ENCODE assay signal across 23 mouse cellular contexts in the genomic region with DNA sequence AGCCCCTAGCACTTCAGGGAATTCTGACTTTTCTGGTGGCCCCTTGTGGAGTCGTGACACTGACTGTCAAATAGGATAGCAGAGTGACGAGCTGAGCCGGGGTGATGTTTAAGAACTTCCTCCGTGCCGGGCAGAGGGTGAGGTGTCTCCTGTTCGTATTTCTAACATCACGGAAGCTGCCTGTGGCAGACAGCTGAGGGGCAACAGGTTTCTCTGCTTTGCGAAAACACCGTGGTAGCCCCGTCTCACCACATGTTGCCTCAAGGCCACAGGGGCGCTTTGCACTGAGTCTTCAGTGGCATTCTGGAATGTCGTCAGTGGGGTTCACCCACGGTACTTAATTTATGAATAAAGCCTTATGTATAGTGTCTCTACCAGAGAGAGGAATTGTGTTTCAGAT. TPM values are rescaled to one million over a fixed set of nuclear protein-coding genes. Genes with fewer than 3 reads are reported as not detected.
DNase-seq lines count a peak whose midpoint lies in the region; ATAC-seq and TF ChIP-seq lines count a peak whose summit lies in the region.
"Had no signal": no experiment of that assay in that cellular context is flagged by ENCODE, and none has a peak within 500 bp of the region (broad histone marks: within the 10 kb centered on the region; RNA-seq: fewer than 3 reads in every experiment).

No protein-coding gene starts in this region.

- peak; percentile 88 for DNase-seq in heart, adult 11 months
- no peak for DNase-seq in heart, postnatal 14 days
- DNase-seq in embryo, embryonic 10 days (ENCODE audit: low spot score): no peak
- DNase-seq: adrenal gland, postnatal 14 days; cerebellum, adult 11-12 months; cerebellum, adult 9-11 months; forebrain, postnatal 0 days; gastrocnemius, postnatal 10 days; kidney, adult 18-20 months; lung, adult 2 months; lung, postnatal 10 days; thymus, adult 2 months; thymus, postnatal 36 days had no signal

- H3K27ac ChIP-seq in liver, embryonic 15.5 days (replicated peaks): no peak overlapping the region
- no peak overlapping the region for H3K27ac ChIP-seq in liver, embryonic 12.5 days
- no peak overlapping the region for H3K27ac ChIP-seq in bone marrow macrophage, adult 2 months (ENCODE audit: insufficient read depth, low read depth, low read length)
- no peak overlapping the region for H3K27ac ChIP-seq in neural tube, embryonic 15.5 days (replicated peaks)
- H3K27ac ChIP-seq: forebrain, embryonic 12.5 days; layer of hippocampus, adult 2 months; left cerebral cortex, adult 2 months; limb, embryonic 15.5 days; midbrain, embryonic 10.5 days; midbrain, embryonic 15.5 days had no signal

- H3K36me3 ChIP-seq in liver, embryonic 15.5 days (replicated peaks): peaks cover 15% of the 10 kb centered on the region
- peaks cover 31% of the 10 kb centered on the region for H3K36me3 ChIP-seq in liver, embryonic 12.5 days
- H3K36me3 ChIP-seq in neural tube, embryonic 15.5 days: peaks cover 18% of the 10 kb centered on the region; the same call in 1 of the 2 replicates
- H3K36me3 ChIP-seq: midbrain, embryonic 15.5 days had no signal

- no peak for TF ChIP-seq CTCF in bone marrow macrophage, adult 2 months (IDR thresholded peaks at IDR 0.05; ENCODE audit: low read depth, low read length)

- H3K4me2 ChIP-seq in liver, embryonic 15.5 days: peak overlapping the region; percentile 3; the same call in 1 of the 2 replicates
- H3K4me2 ChIP-seq in liver, embryonic 12.5 days: no peak overlapping the region
- H3K4me2 ChIP-seq in neural tube, embryonic 15.5 days: peak overlapping the region; percentile 79; the same call in 1 of the 2 replicates
- H3K4me2 ChIP-seq: forebrain, embryonic 12.5 days; limb, embryonic 15.5 days; midbrain, embryonic 15.5 days had no signal

- H3K4me1 ChIP-seq in liver, embryonic 15.5 days (replicated peaks): peaks cover 43% of the 10 kb centered on the region
- H3K4me1 ChIP-seq in liver, embryonic 12.5 days: peaks cover 43% of the 10 kb centered on the region
- H3K4me1 ChIP-seq in bone marrow macrophage, adult 2 months (ENCODE audit: control insufficient read depth, insufficient read depth, low read length): peaks cover 28% of the 10 kb centered on the region
- H3K4me1 ChIP-seq in neural tube, embryonic 15.5 days: peaks cover 33% of the 10 kb centered on the region

- intact Hi-C loops in heart, postnatal 14 days (cut with DNase I): no loop called here

- no peaks in the 10 kb centered on the region for H3K27me3 ChIP-seq in liver, embryonic 15.5 days
- no peaks in the 10 kb centered on the region for H3K27me3 ChIP-seq in liver, embryonic 12.5 days (replicated peaks)
- H3K27me3 ChIP-seq in neural tube, embryonic 15.5 days (replicated peaks): no peaks in the 10 kb centered on the region
- H3K27me3 ChIP-seq: forebrain, embryonic 12.5 days; limb, embryonic 15.5 days; midbrain, embryonic 15.5 days had no signal

- H3K9ac ChIP-seq in liver, embryonic 15.5 days: no peak overlapping the region
- H3K9ac ChIP-seq in liver, embryonic 12.5 days: no peak overlapping the region
- H3K9ac ChIP-seq in neural tube, embryonic 15.5 days (replicated peaks): no peak overlapping the region
- H3K9ac ChIP-seq: forebrain, embryonic 12.5 days; forebrain, postnatal 0 days; limb, embryonic 15.5 days; midbrain, embryonic 15.5 days had no signal

- no peak overlapping the region for H3K4me3 ChIP-seq in liver, embryonic 15.5 days (replicated peaks)
- no peak overlapping the region for H3K4me3 ChIP-seq in liver, embryonic 12.5 days
- H3K4me3 ChIP-seq in bone marrow macrophage, adult 2 months (ENCODE audit: insufficient read depth, low read length): peak overlapping the region; percentile 85; the same call in 1 of the 2 replicates
- no peak overlapping the region for H3K4me3 ChIP-seq in neural tube, embryonic 15.5 days (replicated peaks)
- H3K4me3 ChIP-seq: forebrain, embryonic 12.5 days; layer of hippocampus, adult 2 months; left cerebral cortex, adult 2 months; midbrain, embryonic 10.5 days; midbrain, embryonic 15.5 days had no signal

- no peak for ATAC-seq in liver, embryonic 15.5 days (ENCODE audit: insufficient read depth)
- no peak for ATAC-seq in liver, embryonic 12.5 days
- no peak for ATAC-seq in neural tube, embryonic 15.5 days (ENCODE audit: low FRiP score)
- ATAC-seq: forebrain, postnatal 0 days; midbrain, embryonic 15.5 days had no signal

- no peaks in the 10 kb centered on the region for H3K9me3 ChIP-seq in liver, embryonic 15.5 days (replicated peaks)
- H3K9me3 ChIP-seq in liver, embryonic 12.5 days (replicated peaks): no peaks in the 10 kb centered on the region
- no peaks in the 10 kb centered on the region for H3K9me3 ChIP-seq in neural tube, embryonic 15.5 days (replicated peaks)
- H3K9me3 ChIP-seq: limb, embryonic 15.5 days; midbrain, embryonic 10.5 days; midbrain, embryonic 15.5 days had no signal

- no peak for TF ChIP-seq POLR2A in bone marrow macrophage, adult 2 months (IDR thresholded peaks at IDR 0.05; ENCODE audit: borderline replicate concordance, low read depth, low read length)

- 74% methylated on average over 13 of the region's 13 CpGs for WGBS in liver, embryonic 15.5 days (ENCODE audit: insufficient replicate concordance)
- WGBS in liver, embryonic 12.5 days (ENCODE audit: insufficient replicate concordance): 72% methylated on average over 13 of the region's 13 CpGs
- WGBS in neural tube, embryonic 15.5 days: 86% methylated on average over 13 of the region's 13 CpGs

RNA-seq across cellular contexts. Expression of gene Gns, which starts 2.4 kb away (rescaled TPM):
- total RNA-seq in heart, postnatal 14 days (2021): 10 to 100 TPM; 64.2 to 74.3 TPM
- 16.9 and 18.7 TPM in 2 replicates for polyA plus RNA-seq in liver, embryonic 15.5 days (2015; fragmentation: Nextera tagmentation; extraction: Ambion mirVana)
- 20.0 and 20.3 TPM in 2 replicates for polyA plus RNA-seq in liver, embryonic 12.5 days (2016; fragmentation: Nextera tagmentation; extraction: Ambion mirVana)
- polyA plus RNA-seq in bone marrow macrophage, adult 2 months (2012; ENCODE audit: insufficient read depth, insufficient read length, missing spikeins): 302 and 313 TPM in 2 replicates
- 39.8 and 41.5 TPM in 2 replicates for polyA plus RNA-seq in neural tube, embryonic 15.5 days (2015; fragmentation: Nextera tagmentation; extraction: Ambion mirVana)

RNA-seq across cellular contexts. Expression of gene Tbc1d30, which starts 16.2 kb away (rescaled TPM):
- total RNA-seq in heart, postnatal 14 days (2021): 1 to 10 TPM; 1.8 to 2.2 TPM
- polyA plus RNA-seq in liver, embryonic 15.5 days (2015; fragmentation: Nextera tagmentation; extraction: Ambion mirVana): 0.31 and 0.36 TPM in 2 replicates
- 0.11 and 0.30 TPM in 2 replicates for polyA plus RNA-seq in liver, embryonic 12.5 days (2016; fragmentation: Nextera tagmentation; extraction: Ambion mirVana)
- 1.2 and 1.3 TPM in 2 replicates for polyA plus RNA-seq in bone marrow macrophage, adult 2 months (2012; ENCODE audit: insufficient read depth, insufficient read length, missing spikeins)
- 16.2 and 18.2 TPM in 2 replicates for polyA plus RNA-seq in neural tube, embryonic 15.5 days (2015; fragmentation: Nextera tagmentation; extraction: Ambion mirVana)
